Mouse (Mus musculus) retina, embryonic 14.5 days (tissue): Measurements from ENCODE around the gene Lonrf2.

Source experiments
- DNase-seq: peaks from one replicate; pipeline ENCODE4 v3.0.0-alpha.2; 2015; ENCODE audit warnings: low spot score

The Lonrf2 gene

GRCm38 (mm10) chr1:38836477-38836872, at the start of gene Lonrf2:
TSS of gene Lonrf2 (minus strand) at chr1:38836711.
- DNase-seq, result peak; percentile 76

DNA sequence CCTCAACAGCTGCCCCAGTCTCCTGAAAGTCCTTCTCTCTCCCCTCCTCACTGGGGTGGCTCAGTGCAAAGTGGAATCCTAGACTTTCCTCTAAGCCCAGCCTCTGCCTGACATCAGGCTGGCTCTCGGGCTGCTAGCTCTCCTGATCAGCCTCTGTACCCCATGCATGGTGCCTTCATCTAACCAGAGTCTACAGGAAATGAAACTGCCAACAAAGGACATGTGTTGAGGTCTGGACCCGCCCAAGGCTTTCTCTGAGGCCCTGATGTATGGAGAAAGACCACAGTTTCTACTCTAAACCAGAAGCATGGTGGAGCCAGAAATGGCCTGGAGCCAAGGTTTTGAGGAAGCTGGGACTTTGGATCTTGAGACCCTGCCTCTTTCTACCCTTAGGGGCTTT, 49.4 kb upstream of the Lonrf2 start:
- no peak for DNase-seq

DNA sequence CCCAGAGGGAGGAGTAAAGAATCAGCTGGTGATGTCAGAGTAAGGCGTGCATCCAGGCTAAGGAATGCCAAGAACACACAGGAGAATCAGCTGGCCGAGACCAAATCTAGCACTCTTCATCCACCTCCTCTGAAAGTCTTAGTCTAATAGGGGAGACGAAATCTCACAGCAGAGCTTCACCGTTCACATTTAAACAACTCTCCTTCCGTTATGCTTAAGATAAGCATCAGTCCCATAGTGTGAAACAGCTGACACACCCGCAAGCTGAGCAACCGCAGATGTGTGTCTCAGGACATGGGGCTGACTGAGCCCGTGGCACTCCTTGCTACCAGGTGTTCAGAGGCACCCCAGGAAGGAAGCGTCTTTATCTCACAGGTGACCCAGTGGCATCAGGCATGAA, 47.3 kb upstream of the Lonrf2 start:
- no peak for DNase-seq

- DNase-seq, result no peak
Measured at GRCm38 (mm10) chr1:38882746-38883145, 46.2 kb upstream of the Lonrf2 start.

- DNase-seq, result no peak
Measured at GRCm38 (mm10) chr1:38881366-38881765, 44.9 kb upstream of the Lonrf2 start.

DNA sequence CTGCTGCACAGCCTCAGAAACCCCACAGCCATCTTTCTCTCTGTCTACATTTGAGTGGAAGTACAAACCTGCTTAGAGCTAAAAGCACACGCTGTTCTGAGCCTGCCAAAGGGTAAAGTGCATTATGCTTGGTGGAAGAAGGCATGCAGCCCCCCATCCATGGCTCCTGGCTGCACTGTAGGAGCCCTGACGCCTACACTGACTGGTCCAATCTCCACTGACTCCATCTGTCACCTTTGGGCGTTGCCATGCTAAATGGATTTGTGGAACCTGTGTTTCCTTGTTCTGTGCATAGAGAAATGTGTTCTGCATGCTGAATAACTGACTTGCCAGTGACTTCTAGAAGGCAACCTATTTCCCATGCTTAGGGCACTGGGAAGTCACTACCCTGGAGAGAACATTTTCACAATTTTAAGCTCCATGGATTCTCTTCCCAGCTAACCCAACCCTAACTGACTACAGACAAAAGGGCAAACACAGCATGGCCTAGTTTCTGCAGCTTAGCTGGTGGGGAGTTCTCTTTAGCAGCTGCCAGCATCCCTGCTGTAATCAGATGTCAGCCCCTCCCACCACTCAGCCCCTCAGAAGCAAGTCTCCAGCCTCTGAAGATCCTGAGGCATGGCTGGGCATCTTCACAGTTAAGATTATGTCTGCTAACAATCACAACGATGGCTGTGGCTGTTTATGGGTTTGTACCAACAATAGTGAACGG, 40.3 kb upstream of the Lonrf2 start:
- peak; percentile 73 for DNase-seq

- no peak for DNase-seq
Measured at GRCm38 (mm10) chr1:38873911-38874310, 37.4 kb upstream of the Lonrf2 start.

DNA sequence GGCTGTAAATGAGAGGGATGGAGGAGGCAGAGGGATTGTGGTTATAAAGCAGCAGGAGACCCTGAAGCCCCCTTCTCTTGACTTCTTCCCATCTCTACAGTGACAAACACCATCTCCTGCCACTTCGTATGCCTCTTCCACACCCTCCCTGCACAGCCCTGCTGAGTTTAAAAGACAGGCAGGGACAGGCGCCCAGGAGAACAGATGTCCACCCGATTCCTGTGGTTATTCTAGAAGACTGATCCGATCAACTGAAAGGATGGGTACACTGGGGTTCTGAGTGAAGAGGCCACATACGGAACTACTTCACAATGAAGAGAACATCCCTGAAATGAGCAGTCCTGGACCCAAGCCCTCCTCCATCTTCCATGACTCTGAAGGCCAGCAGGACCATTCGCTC, 35.3 kb upstream of the Lonrf2 start:
- DNase-seq, result no peak

- no peak for DNase-seq
Measured at GRCm38 (mm10) chr1:38869398-38870195, 33.1 kb upstream of the Lonrf2 start.

GRCm38 (mm10) chr1:38866242-38866641, 29.7 kb upstream of the Lonrf2 start:
- no peak for DNase-seq

DNA sequence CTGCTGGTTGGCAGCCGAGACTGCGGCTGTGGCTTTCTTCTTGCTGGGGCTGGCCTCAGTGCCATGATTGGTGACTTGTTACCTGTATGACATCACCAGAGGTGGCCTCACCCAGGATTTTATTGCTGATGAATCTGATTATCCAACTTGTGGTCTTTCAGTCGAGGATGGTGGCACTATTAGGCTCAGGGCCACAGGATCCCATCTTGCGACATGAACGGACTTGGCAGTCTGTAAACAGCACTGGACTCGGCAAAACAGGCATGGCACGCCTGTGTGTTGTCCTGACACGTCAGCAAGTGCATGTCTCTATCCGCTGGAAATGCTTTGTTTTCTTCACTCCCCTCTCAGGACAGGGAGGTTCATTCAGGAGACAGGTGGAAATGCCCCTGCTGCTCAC, 27.8 kb upstream of the Lonrf2 start:
- DNase-seq, result no peak

DNA sequence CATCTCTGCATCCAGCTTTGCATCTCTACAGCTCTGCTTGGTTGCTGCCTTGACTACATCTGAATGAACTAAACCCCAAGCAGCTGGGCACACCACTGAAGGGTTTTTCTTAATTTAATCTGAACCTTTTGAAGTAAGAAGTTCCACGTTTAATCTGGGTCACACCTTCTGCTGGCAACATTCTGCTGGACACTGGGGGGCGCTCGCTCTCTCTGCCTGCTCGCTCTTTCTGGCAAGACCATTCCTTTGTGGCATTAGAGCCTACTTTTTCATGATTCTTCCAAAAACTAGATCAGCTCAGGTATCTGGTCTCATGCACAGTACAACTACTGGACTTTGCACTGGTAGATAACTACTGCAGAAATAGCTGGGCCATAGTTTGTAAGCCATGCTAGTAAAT, 25.7 kb upstream of the Lonrf2 start:
- DNase-seq, result peak; percentile 61

GRCm38 (mm10) chr1:38860867-38861524, 24.5 kb upstream of the Lonrf2 start:
- DNase-seq, result no peak

GRCm38 (mm10) chr1:38860207-38860606, 23.7 kb upstream of the Lonrf2 start:
- no peak for DNase-seq

DNA sequence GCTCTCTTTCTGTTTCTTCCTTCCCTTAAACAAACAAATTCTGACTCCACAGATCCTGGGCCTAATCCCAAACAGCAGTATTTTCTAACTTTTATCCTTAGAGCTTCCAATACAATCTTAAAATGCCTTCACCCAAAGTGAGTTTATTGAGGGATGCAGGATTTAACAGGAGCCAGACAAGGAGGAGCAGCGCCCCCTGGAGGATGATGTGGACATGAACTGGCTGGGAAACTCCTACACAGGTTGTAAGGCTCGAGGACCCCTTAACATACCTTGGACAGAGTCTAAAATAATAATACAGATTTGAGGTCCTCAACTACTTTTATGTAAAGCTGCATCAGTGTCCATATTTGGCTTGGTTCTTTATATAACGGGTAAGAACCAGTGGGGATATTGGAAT, 19.7 kb upstream of the Lonrf2 start:
- peak; percentile 93 for DNase-seq

DNA sequence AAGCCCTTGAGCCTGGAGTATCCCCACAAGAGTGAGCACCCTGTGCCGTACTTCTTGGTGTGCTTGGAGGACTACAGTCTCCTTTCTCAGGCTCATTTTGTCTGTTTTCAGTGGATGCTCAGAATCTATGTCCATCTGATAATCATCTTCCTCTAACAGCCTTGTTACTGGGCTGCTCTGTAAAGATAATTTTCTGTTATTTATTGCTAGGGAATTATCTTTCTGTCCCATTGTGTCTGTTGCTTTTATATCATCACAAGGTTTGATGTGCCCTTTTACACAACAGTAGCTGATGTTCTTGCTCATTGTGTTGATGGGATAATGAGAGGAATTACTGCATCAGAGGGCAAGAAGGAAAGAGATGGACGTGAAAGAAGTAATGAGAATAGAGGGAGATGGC, 15.7 kb upstream of the Lonrf2 start:
- no peak for DNase-seq

DNA sequence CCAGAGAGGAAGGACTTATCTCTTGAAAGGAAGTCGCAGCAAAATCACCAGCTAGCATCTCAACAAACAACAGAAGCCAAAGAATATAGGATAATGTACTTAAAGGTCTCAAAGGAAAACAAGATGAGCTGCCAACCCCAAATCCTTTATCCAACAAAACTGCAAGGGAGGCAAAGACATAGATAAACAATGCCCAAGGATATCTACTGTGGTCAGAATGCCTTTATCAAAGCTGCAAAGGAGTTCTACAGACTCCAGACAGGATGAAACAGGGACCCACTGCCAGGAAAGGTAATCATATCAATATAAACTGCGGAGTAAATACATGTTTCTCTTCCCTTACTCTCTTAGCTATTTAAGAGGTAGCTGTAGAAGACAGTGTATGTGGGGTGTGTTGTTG, 14.1 kb upstream of the Lonrf2 start:
- no peak for DNase-seq

GRCm38 (mm10) chr1:38848451-38849289, 12.2 kb upstream of the Lonrf2 start:
- peak; percentile 51 for DNase-seq

DNA sequence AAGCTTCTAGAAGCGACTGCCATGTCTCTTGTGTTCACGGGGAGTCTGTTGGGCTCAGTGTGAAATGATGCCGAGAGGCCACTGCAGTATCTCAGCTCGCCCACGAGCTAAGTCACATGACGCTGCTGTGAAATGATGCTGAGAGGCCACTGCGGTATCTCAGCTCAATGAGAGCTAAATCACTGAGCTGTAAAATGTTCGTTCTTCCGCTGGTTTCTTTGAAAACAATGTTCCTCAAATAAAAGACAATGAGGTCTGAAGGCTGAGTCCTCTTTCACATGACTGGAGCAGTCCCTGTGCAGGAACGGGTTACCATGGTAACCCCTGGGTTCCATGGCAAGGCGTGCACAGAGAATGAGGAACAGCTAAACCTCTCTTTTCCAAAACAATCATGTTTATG, 11.5 kb upstream of the Lonrf2 start:
- DNase-seq, result peak; percentile 91

- peak; percentile 84 for DNase-seq
Measured at GRCm38 (mm10) chr1:38843275-38843674, 6.8 kb upstream of the Lonrf2 start.

- peak; percentile 60 for DNase-seq
Measured at GRCm38 (mm10) chr1:38842861-38843260, 6.3 kb upstream of the Lonrf2 start.

GRCm38 (mm10) chr1:38839944-38840343, 3.4 kb upstream of the Lonrf2 start:
- DNase-seq, result no peak
